Mouse (Mus musculus) limb, embryonic 15.5 days (tissue): ENCODE results near the gene Zfp644. TPM values are rescaled to one million over a fixed set of nuclear protein-coding genes. Genes with fewer than 3 reads are reported as not detected.

Experiments used
- ATAC-seq: fragments of 200-750 bp; cut with Nextera tagmentation; 2 replicates; pipeline ENCODE4 v1.8.0; 2017; ENCODE audit warnings: low read depth, moderate TSS enrichment; ENCODE audit not compliant: insufficient number of reproducible peaks, low FRiP score, low TSS enrichment
- H3K27ac ChIP-seq: fragments of 300-500 bp; sonication (generic); 2 replicates; pipeline ENCODE4 v1.5.1; 2015; ENCODE audit warnings: moderate library complexity, mild to moderate bottlenecking, inconsistent platforms
- H3K27me3 ChIP-seq: fragments of 300-500 bp; sonication (generic); 2 replicates; pipeline ENCODE4 v1.6.1; 2015; ENCODE audit warnings: inconsistent platforms
- H3K36me3 ChIP-seq: fragments of 300-500 bp; sonication (generic); 2 replicates; pipeline ENCODE4 v1.6.1; 2015; ENCODE audit warnings: inconsistent platforms
- H3K4me1 ChIP-seq: fragments of 300-500 bp; sonication (generic); 2 replicates; pipeline ENCODE4 v1.6.1; 2015; ENCODE audit warnings: inconsistent platforms
- H3K4me2 ChIP-seq: fragments of 300-500 bp; sonication (generic); 2 replicates; pipeline ENCODE4 v1.6.1; 2015; ENCODE audit warnings: mild to moderate bottlenecking, inconsistent platforms
- H3K4me3 ChIP-seq: fragments of 300-500 bp; sonication (generic); 2 replicates; pipeline ENCODE4 v1.5.1; 2015; ENCODE audit warnings: mild to moderate bottlenecking, inconsistent platforms
- H3K9ac ChIP-seq: fragments of 300-500 bp; sonication (generic); 2 replicates; pipeline ENCODE4 v1.6.1; 2015; ENCODE audit warnings: inconsistent platforms
- H3K9me3 ChIP-seq: fragments of 300-500 bp; sonication (generic); 2 replicates; pipeline ENCODE4 v1.6.1; 2016; ENCODE audit warnings: inconsistent platforms
- WGBS: fragments of 180-500 bp; shearing (Covaris S2); methylation state at CpG from one replicate; pipeline ENCODE4 v1.1.7; 2015; 5-methylcytosine and 5-hydroxymethylcytosine counted together
- polyA plus RNA-seq: library from polyadenylated mRNA; unstranded; fragments of >200 nt; fragmentation: Nextera tagmentation; extraction: Ambion mirVana; gene quantifications from 2 replicates; pipeline ENCODE4 v1.2.1, GENCODE M21; 2015

The Zfp644 gene
- polyA plus RNA-seq, 1 experiment from 2014 or later: 61.4 TPM

DNA sequence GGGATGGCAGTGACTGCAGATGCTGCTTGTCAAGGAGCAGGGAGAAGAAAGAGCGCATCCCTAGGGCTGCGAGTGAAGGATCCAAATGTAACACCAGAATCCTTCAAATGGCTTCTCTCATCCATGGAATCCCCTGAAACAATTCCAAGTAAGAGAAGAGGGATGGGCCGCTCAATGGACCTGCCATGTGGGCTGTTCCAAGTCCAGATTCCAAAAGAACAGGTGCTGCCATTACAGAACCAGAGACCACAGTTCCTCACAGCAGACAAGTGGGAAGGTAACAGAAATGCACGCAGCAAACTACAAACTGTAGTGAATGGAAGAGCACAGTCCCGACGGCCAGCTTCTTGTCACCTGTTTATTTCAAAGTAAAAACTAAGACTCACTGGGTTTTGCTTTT is 76.6 kb downstream of the Zfp644 start:
- Histone ChIP-seq H3K4me1 (no peaks in the 10 kb centered on the region), H3K27ac (no peak overlapping the region), H3K36me3 (peaks cover 18% of the 10 kb centered on the region), H3K27me3 (no peaks in the 10 kb centered on the region), H3K4me2 (no peak overlapping the region), H3K9me3 (no peaks in the 10 kb centered on the region), H3K4me3 (no peak overlapping the region), H3K9ac (no peak overlapping the region)
- no peak for ATAC-seq
- WGBS: 89% methylated on average over 6 of the region's 6 CpGs

DNA sequence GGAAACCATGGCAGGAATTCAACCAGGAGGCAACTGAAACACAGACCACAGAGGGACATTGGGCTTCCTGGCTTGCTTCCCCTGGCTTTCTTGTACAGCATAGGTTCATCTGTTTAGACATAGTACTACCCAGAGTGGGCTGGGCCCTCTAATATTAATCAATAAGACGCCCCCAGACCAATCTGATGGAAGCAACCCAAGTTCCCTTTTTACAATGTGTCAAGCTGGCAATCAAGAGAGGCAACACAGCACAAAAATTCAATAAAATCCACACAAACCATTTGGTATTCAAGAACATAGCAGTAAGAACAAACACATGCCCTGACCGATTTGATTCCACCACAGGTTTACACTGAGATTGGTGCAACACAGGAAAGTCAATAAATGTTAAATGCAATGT is 82.1 kb downstream of the Zfp644 start:
- WGBS: 74% methylated on average over 2 of the region's 2 CpGs
- Histone ChIP-seq H3K9ac (no peak overlapping the region), H3K27ac (no peak overlapping the region), H3K4me1 (no peaks in the 10 kb centered on the region), H3K9me3 (no peaks in the 10 kb centered on the region), H3K4me3 (no peak overlapping the region), H3K4me2 (no peak overlapping the region), H3K27me3 (no peaks in the 10 kb centered on the region), H3K36me3 (peaks cover 11% of the 10 kb centered on the region)
- ATAC-seq: no peak

DNA sequence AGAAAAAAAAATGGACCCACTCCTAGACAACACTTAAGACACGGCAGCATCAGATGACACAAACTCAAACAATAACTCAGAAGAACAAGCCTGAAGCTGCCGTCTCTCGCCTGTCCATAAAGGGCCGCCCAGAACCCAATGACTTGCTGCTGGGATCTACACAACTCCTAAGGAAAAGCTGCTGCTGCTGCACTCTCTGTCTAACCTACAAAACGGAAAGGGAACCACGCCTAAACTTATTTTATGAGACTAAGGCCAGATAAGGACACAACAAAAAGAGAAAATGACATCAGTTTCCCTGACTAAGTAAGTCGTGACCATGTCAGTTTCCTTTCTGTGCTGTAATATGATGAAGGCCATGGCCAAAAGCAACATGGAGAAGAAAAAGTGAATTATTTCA is 82.5 kb downstream of the Zfp644 start:
- H3K27ac ChIP-seq: no peak overlapping the region
- WGBS: 77% methylated on average over 7 of the region's 7 CpGs

DNA sequence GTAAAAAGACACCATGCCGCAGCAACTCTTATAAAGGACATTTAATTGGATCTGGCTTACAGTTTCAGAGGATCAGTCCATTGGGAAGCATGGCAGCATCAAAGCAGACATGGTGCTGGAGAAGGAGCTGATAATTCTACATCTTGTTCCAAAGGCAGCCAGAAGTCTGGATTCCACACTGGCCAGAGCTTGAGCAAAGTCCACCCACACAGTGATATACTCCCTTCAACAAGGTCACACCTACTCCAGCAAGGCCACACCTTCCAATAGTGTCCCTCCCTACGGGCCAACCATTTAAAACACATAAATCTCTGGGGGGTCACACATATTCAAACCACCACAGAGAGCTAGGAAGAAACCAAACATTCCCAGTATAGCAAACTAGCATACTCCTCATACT is 84.9 kb downstream of the Zfp644 start:
- Histone ChIP-seq H3K9me3 (no peaks in the 10 kb centered on the region), H3K27me3 (no peaks in the 10 kb centered on the region), H3K27ac (no peak overlapping the region), H3K4me2 (no peak overlapping the region), H3K4me3 (no peak overlapping the region), H3K4me1 (no peaks in the 10 kb centered on the region), H3K36me3 (peaks cover 13% of the 10 kb centered on the region), H3K9ac (no peak overlapping the region)
- ATAC-seq: no peak
- WGBS: 66% methylated on average over 2 of the region's 2 CpGs

More for the DNA sequence above, 82.5 kb downstream of the Zfp644 start:
- Histone ChIP-seq H3K4me3 (no peak overlapping the region), H3K4me1 (no peaks in the 10 kb centered on the region), H3K4me2 (no peak overlapping the region), H3K36me3 (peaks cover 11% of the 10 kb centered on the region), H3K27me3 (no peaks in the 10 kb centered on the region), H3K9ac (no peak overlapping the region), H3K9me3 (no peaks in the 10 kb centered on the region)
- no peak for ATAC-seq

DNA sequence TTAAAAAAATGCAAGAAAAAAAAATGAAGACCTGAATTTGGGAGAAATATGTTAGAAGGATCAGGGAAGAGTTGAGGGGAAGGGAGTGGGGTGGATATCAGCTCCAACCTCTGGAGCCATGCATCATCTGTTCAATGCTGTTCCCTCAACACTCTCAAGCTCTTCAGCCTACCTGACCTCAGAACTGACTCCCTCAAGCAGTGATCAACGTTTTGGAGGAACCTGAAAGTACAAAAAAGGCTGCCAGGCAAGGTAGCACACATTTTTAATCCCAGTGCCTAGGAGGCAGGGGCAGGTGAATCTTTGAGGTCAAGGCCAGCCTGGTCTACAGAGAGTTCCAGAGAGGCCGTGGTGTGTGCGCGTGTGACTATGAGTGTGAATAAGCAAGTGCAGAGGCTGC is 88.3 kb downstream of the Zfp644 start, which contains the start of gene Gm17304:
Gene Gm17304, plus strand, starts transcription at position 301 of the 400 bp plus-strand sequence.
- Histone ChIP-seq H3K4me2 (no peak within 1 kb of the TSS), H3K27ac (no peak within 1 kb of the TSS), H3K9me3 (no peaks in the 10 kb centered on the region), H3K36me3 (peaks cover 13% of the 10 kb centered on the region; the same call in 1 of the 2 replicates), H3K4me1 (no peaks in the 10 kb centered on the region), H3K9ac (no peak within 1 kb of the TSS), H3K27me3 (no peaks in the 10 kb centered on the region), H3K4me3 (no peak within 1 kb of the TSS)
- WGBS: 90% methylated on average over 4 of the region's 4 CpGs
- ATAC-seq: no peak

DNA sequence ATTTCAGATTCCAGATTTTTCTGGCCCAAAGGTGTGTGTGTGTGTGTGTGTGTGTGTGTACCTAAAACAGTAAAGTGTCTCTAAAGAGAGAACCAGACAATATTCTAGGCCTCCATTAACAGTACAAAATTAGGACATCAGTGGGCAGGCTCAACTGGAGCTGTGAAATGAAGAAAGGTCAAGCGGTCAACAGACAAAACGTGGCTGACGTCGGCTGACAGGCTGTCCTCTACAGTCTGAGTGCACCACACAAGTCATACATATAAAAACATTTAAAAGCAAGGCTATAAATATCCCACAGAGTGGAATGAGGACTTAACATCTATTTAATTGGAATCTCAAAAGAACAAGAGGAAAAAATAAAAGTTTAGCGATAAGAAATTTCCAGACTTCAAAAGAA is 90.0 kb downstream of the Zfp644 start:
- H3K4me1 ChIP-seq: no peaks in the 10 kb centered on the region
- 58% methylated on average over 5 of the region's 5 CpGs for WGBS
- no peak overlapping the region for H3K4me3 ChIP-seq
- no peak for ATAC-seq
- H3K9ac ChIP-seq: no peak overlapping the region
- H3K27ac ChIP-seq: no peak overlapping the region
- H3K27me3 ChIP-seq: no peaks in the 10 kb centered on the region
- H3K9me3 ChIP-seq: no peaks in the 10 kb centered on the region
- H3K36me3 ChIP-seq: peaks cover 9% of the 10 kb centered on the region; the same call in 1 of the 2 replicates
- no peak overlapping the region for H3K4me2 ChIP-seq

DNA sequence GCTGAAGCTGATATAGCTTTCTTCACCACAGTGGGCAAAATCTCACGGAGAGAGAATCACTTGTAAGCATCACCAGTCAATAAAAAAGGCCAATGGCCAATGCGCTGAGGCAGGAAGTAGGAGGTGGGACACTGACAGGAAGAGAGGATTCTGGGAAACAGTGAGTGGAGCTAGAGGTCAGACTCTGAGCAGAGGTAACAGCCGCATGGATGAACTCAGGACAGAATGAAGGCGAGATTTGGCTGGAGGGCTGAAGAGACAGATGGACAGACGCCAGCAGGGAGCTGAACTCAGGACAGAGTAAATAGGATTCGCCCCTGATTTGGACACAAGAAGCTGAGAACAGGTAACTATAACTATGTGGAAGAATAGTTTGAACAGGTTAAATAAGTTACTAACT is 92.0 kb downstream of the Zfp644 start:
- Histone ChIP-seq H3K27me3 (no peaks in the 10 kb centered on the region), H3K4me1 (no peaks in the 10 kb centered on the region), H3K9ac (no peak overlapping the region), H3K36me3 (peaks cover 5% of the 10 kb centered on the region), H3K4me3 (no peak overlapping the region), H3K9me3 (no peaks in the 10 kb centered on the region), H3K27ac (no peak overlapping the region), H3K4me2 (no peak overlapping the region)
- no peak for ATAC-seq
- WGBS: 90% methylated on average over 6 of the region's 6 CpGs

DNA sequence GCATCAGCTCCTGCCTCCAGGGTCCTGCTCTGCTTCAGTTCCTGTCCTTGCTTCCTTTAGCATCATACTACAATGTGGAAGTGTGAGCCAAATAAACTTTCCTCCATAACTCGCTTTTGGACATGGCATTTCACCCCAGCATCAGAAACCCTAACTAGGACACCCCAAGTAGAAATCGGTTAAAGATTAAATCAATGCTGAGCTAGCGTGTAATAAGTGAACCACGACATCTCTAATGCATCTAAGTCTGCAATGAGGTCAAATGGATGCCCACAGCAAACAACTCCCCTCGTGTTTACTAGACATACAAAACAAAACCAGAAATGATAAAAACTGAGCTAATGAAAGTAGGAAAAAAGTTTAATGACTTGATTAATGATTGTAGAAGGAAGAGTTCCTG is 92.7 kb downstream of the Zfp644 start:
- ATAC-seq: no peak
- Histone ChIP-seq H3K36me3 (peaks cover 8% of the 10 kb centered on the region), H3K4me2 (no peak overlapping the region), H3K27me3 (no peaks in the 10 kb centered on the region), H3K4me3 (no peak overlapping the region), H3K9me3 (no peaks in the 10 kb centered on the region), H3K4me1 (no peaks in the 10 kb centered on the region), H3K27ac (no peak overlapping the region), H3K9ac (no peak overlapping the region)
- 91% methylated on average over 5 of the region's 5 CpGs for WGBS

DNA sequence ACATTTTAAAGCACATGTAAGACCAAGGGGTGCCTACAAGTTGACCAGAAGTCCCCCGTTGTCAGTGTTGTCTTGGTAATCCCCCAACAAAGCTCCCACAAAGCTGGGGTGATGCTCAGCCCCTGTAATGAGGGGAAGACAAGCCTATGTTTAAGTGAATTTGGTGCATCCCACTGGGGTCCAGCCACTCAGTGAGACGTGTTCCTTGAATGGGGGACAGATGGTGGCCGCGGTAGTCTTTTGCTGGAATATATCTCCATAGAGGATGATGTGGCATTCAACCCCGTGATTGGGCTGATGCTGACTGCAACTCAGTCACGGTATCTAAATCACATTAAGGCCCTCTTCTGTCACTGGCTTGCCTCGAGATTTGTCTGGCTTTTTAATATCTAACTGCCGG is 97.6 kb downstream of the Zfp644 start:
- Histone ChIP-seq H3K4me2 (no peak overlapping the region), H3K4me1 (no peaks in the 10 kb centered on the region), H3K4me3 (no peak overlapping the region), H3K9ac (no peak overlapping the region), H3K27ac (no peak overlapping the region), H3K27me3 (no peaks in the 10 kb centered on the region), H3K9me3 (no peaks in the 10 kb centered on the region), H3K36me3 (peaks cover 4% of the 10 kb centered on the region; the same call in 1 of the 2 replicates)
- ATAC-seq: no peak
- 91% methylated on average over 8 of the region's 8 CpGs for WGBS

DNA sequence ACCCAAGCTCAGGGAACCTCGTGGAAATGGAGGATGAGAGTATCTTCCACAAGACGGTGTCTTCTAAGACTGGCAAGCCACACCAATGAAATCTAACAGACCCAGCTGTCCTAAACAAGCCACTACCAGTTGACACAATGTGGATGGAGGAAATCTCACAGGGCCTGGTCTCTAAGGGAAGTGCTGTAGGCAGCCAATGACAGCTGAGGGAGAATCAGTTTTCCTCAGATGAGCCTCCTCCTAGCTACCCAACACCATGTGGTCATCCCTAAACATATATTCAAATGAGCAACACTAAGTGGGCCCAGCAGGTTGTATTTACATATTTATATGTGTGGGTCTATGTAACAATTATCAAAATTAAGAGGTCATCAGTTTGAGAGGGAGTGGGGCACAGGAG is 99.6 kb downstream of the Zfp644 start:
- Histone ChIP-seq H3K9ac (no peak overlapping the region), H3K36me3 (peaks cover 4% of the 10 kb centered on the region; the same call in 1 of the 2 replicates), H3K27ac (no peak overlapping the region), H3K4me2 (no peak overlapping the region), H3K4me3 (no peak overlapping the region), H3K4me1 (no peaks in the 10 kb centered on the region), H3K9me3 (no peaks in the 10 kb centered on the region), H3K27me3 (no peaks in the 10 kb centered on the region)
- ATAC-seq: no peak
- 86% methylated on average over 2 of the region's 2 CpGs for WGBS

DNA sequence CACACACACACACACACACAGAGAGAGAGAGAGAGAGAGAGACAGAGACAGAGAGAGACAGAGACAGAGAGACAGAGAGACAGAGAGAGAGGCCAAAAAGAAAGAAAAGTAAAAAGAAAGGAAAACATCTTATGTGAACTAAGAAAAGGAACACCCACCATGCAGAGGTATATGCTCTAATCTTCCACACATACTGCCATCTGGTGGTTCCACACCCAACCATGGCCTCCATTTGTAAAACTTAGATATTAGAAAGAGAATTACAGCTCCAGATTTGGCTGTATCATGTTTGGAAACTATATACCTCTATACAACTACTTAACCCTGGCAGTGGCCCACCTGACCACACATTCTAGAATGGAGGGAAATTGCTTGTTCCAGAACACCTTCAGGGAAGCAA is 102.7 kb downstream of the Zfp644 start:
- Histone ChIP-seq H3K9ac (no peak overlapping the region), H3K4me2 (no peak overlapping the region), H3K4me1 (no peaks in the 10 kb centered on the region), H3K36me3 (peaks cover 8% of the 10 kb centered on the region; the same call in 1 of the 2 replicates), H3K27ac (no peak overlapping the region), H3K9me3 (no peaks in the 10 kb centered on the region), H3K27me3 (no peaks in the 10 kb centered on the region), H3K4me3 (no peak overlapping the region)
- ATAC-seq: no peak

DNA sequence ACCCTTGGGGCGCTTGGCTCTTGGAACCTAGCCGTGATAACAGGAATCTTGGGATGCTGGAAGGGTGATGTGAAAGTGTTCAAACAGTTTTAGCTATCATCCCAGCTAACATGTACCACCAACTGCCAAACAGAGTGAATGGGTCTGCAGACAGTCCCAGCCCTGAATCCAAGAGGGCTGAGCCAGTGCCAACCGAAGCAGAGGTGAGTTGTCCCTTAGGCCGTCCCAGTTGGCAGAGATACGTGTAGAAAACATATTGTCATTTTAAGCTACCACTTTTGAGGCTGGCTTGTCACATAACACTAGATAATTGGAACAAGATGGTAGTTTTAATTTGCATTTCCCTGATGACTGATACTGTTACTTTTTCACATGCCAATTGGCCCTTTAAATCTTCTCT is 106.4 kb downstream of the Zfp644 start:
- Histone ChIP-seq H3K4me2 (no peak overlapping the region), H3K4me3 (no peak overlapping the region), H3K9me3 (no peaks in the 10 kb centered on the region), H3K27ac (no peak overlapping the region), H3K9ac (no peak overlapping the region), H3K27me3 (no peaks in the 10 kb centered on the region), H3K36me3 (peaks cover 12% of the 10 kb centered on the region; the same call in 1 of the 2 replicates), H3K4me1 (no peaks in the 10 kb centered on the region)
- 70% methylated on average over 5 of the region's 5 CpGs for WGBS
- ATAC-seq: no peak

DNA sequence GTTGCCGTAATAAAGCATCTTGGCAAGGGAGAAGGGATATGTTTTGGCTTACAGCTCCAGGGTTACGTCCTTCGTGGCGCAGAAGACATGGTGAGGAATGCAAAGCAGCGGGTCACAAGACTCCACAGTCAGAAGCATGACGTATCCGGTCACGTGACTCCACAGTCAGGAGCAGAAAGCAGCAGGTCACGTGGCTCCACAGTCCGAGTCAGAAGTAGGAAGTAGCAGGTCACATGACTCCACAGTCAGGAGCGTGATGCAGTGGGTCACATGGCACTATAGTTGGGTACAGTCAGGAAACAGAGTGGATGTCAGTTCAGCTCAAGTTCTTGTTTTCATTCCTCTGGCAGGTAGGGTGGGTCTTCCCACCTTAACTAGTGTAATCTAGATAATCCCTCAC is 107.4 kb downstream of the Zfp644 start:
- Histone ChIP-seq H3K4me3 (no peak overlapping the region), H3K4me1 (no peaks in the 10 kb centered on the region), H3K36me3 (peaks cover 12% of the 10 kb centered on the region; the same call in 1 of the 2 replicates), H3K9ac (no peak overlapping the region), H3K9me3 (no peaks in the 10 kb centered on the region), H3K4me2 (no peak overlapping the region), H3K27me3 (no peaks in the 10 kb centered on the region), H3K27ac (no peak overlapping the region)
- 90% methylated on average over 11 of the region's 11 CpGs for WGBS
- ATAC-seq: no peak
